In genomic region chr3:147531608-147532180, GRCm38 (mm10) we compare ENCODE assay signal across 15 mouse cellular contexts.
"Had no signal": no experiment of that assay in that cellular context is flagged by ENCODE, and none has a peak within 500 bp of the region (broad histone marks: within the 10 kb centered on the region; RNA-seq: fewer than 3 reads in every experiment).

No protein-coding gene starts in this region.

- H3K9me3 ChIP-seq: limb, embryonic 13.5 days; midbrain, embryonic 13.5 days; neural tube, embryonic 15.5 days; stomach, embryonic 15.5 days had no signal

- H3K9ac ChIP-seq: limb, embryonic 13.5 days; liver, embryonic 14.5 days; midbrain, embryonic 13.5 days; neural tube, embryonic 15.5 days; stomach, embryonic 15.5 days had no signal

- H3K36me3 ChIP-seq: limb, embryonic 13.5 days; midbrain, embryonic 13.5 days; neural tube, embryonic 15.5 days; stomach, embryonic 15.5 days had no signal

- H3K27me3 ChIP-seq: limb, embryonic 13.5 days; megakaryocyte, embryonic 14.5 days; midbrain, embryonic 13.5 days; neural tube, embryonic 15.5 days; stomach, embryonic 15.5 days had no signal

- H3K27ac ChIP-seq: limb, embryonic 13.5 days; liver, embryonic 14.5 days; midbrain, embryonic 13.5 days; neural tube, embryonic 15.5 days; stomach, embryonic 15.5 days had no signal

- ATAC-seq: lung, postnatal 0 days; midbrain, embryonic 13.5 days had no signal

- H3K4me3 ChIP-seq: limb, embryonic 13.5 days; megakaryocyte, embryonic 14.5 days; midbrain, embryonic 13.5 days; myocyte; neural tube, embryonic 15.5 days; stomach, embryonic 15.5 days had no signal

- H3K4me1 ChIP-seq: limb, embryonic 13.5 days; megakaryocyte, embryonic 14.5 days; midbrain, embryonic 13.5 days; neural tube, embryonic 15.5 days; stomach, embryonic 15.5 days had no signal

- DNase-seq: kidney, postnatal 14 days; left cerebral cortex, postnatal 4 days; lung, adult 18-20 months; lung, postnatal 36 days; right cerebral cortex, postnatal 14 days; thymus, adult 2 months; thymus, postnatal 25 days had no signal

- H3K4me2 ChIP-seq: limb, embryonic 13.5 days; midbrain, embryonic 13.5 days; neural tube, embryonic 15.5 days; stomach, embryonic 15.5 days had no signal
